Mouse (Mus musculus) frontal cortex, adult (tissue): ENCODE results near the gene Duoxa2.
"Not testable (repeated sequence)": the region's sequence is repeated elsewhere in the genome, so short reads cannot be mapped to it uniquely, and the experiment has no call there.

Source experiments
- ATAC-seq: cut with Nextera tagmentation; 2 replicates; pipeline ENCODE4 v1.9.2; 2017; ENCODE audit warnings: mild to moderate bottlenecking, moderate library complexity, mixed read lengths; ENCODE audit not compliant: low TSS enrichment

The Duoxa2 gene

DNA sequence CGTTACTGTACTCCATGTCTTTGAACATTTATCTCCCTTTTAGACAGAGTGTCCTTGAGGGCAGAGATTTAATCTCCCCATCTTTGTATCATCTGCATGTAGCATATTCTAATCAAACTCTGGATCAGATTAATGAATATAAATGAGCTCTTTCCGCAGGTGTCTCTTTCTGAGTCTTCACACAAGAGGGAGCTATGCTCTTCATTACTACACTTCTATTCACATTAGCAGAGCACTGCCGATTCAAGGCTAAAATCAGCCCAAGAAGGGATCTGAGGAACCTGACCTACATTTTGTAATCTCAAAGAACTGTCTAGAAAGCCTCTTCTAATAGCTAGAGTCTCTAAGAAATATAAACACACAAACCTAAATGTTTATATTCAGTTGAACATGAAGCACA is 10.9 kb downstream of the Duoxa2 start:
- ATAC-seq = no peak

GRCm38 (mm10) chr2:122311561-122311960 is 12.9 kb downstream of the Duoxa2 start:
- ATAC-seq = no peak

DNA sequence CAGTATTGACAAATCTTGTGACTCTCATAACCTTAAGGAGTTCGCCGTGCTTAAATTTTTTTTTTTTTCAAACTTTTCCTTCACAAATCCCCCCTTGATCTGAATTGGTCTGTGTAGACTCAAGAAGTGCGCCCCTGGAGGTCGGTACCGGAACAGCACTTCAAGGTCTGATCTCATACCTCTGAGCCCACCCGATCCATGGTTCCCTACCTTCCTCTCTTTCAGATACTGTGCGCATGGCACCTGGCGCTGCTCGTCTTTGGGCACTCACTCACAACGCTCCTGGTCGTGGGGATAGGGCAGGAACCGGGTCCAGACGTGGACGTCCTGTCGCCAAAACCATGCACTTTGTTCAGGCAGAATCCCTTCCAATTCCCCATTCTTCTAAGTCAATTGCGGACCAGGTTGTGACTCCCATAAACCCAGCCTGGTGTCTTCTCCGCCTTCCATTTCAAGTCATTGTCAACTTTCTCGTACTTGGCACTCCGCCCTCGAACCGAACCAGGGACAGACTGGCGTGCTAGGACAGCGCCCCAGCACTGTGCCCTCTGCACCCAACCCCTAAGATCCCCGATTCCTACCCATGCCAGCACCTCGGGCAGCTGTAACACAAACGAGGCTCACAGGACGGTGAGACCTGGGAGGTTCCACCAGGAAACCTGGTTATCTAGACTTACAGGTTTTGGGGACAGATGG is 14.2 kb downstream of the Duoxa2 start:
- peak; percentile 41; the same call in 1 of the 2 replicates for ATAC-seq

DNA sequence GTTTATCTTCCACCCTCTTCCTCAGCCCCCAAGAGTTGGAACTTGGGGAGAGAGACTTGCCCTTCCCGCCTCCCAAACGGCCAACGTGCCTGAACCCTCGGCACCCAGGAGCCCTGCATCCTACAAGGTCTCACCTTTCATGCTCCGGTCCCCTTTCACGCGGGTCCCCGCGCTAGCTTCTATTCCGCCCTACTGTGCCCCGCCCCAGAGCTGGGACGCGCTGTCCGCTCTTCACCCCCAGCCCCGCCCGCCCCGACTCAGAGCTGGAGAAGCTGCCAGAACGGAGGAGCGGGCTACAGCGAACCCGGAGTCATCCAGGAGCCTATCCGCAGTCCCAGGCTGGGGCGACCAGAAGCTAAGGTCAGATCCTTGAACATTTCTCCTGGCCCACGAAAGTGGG is 14.8 kb downstream of the Duoxa2 start, which contains the start of gene Duoxa1:
TSS of gene Duoxa1 (minus strand) at position 195 of the 400 bp plus-strand sequence.
- no peak for ATAC-seq

DNA sequence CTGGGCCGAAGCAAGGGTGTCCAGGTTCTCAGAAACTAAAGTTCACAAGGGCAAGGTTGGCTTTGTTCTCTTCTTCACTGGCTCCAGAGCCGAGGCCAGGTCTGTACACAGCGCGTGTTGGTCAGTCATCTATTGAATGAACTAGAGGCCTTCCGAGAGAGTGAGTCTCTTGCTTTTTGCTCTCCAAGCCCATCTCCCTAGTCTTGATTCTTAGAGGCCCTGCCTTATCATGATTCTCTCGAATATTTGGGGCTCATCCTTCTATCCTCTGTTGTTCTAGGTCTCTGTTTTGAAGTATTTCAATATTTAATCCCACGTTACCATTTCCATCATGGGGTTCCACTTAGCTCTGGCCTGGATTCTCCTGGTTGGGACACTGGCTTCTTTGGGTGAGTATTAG is 16.7 kb downstream of the Duoxa2 start, which contains the start of gene Duox1:
TSS of gene Duox1 (plus strand) at position 301 of the 400 bp plus-strand sequence.
- no peak for ATAC-seq

- ATAC-seq = no peak
Observed at GRCm38 (mm10) chr2:122317384-122317783, 18.7 kb downstream of the Duoxa2 start.

DNA sequence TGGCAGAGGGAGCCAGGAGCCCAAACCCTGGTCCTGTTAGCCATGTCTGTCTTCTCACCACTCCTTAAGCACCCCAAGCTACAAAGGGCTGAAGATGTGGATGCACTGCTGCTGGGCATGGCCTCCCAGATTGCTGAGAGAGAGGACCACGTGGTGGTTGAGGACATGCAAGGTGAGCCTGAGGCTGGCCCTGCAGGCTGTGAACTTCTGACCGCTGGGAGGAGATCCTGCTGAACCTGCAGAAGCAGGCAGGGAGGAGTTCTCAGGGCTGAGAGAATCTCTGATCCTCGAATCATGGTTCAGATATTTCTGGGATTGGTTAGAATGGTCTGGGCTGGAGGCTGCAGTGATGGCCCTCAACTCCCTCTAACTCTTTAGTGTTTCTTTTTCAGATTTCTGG is 25.3 kb downstream of the Duoxa2 start:
- ATAC-seq = no peak

DNA sequence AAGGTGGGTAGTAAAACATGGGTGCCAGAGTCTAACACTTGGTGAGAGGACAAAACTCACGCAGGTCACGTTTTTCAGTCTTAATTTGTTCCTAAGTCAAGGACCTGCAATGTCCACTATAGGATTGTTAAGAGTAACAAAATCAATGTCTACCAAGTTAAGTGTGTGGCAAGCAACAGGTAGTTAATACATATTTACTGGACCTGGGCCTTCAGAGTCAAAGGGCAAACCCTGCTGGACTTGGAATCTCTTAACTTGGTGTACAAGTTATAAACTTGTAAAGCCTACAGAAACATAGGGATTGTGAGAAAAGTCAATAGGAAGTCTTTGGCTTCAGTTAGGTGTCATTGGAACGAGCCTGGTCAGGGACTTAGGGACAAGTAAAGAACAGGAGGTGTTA is 25.9 kb downstream of the Duoxa2 start:
- ATAC-seq = no peak

DNA sequence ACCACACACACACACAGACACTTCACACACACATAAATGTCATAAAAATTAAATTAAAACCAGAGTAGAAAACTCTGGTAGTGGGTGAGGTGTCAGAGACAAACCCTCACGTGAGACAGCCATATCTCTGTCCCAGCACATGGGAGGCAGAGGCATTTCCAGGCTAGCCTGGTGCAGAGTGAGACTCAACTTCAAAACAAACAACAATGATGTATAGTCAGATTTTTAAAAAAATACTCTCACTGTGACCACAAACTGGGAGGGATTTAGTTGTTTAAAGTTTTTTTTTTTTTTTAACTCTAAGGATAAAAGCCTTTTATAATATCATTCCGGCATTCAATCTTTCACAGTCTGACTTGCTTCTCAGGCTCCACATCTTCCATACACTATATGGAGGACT is 26.7 kb downstream of the Duoxa2 start:
- ATAC-seq = no peak

DNA sequence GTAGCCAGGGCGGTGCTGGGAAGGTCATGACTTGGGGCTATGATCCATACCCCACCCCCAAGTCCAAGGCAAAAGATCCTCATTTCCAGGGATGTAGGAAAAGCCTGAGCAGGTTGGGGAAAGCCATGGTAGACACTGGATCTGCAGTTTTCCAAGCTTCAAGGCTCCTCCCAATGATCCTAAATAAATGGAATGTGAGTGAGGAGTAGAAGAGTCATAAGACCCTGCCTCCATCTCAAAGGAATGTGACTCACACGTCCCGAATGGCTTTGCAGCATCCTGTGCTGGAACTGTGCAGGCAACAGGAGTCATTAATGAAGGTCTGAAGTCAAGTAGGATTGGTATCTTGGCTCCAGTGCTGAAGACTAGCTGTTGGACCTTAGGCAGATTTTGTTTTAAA is 29.3 kb downstream of the Duoxa2 start:
- ATAC-seq = no peak

DNA sequence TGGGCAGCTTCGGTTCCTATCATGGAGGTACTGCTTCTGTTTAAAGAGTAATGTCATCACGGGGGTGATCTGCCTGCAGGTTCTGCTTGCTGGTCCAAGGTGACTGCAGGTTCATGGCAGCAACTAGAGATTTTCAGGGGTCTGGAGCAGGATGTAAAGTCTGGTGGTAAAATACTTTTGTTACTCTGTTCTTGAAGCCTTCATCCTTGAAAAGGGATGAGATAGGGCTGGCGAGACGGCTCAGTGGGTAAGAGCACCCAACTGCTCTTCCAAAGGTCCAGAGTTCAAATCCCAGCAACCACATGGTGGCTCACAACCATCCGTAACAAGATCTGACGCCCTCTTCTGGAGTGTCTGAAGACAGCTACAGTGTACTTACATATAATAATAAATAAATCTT is 31.6 kb downstream of the Duoxa2 start:
- not testable (repeated sequence) for ATAC-seq

GRCm38 (mm10) chr2:122332222-122332621 is 33.5 kb downstream of the Duoxa2 start:
- no peak for ATAC-seq

DNA sequence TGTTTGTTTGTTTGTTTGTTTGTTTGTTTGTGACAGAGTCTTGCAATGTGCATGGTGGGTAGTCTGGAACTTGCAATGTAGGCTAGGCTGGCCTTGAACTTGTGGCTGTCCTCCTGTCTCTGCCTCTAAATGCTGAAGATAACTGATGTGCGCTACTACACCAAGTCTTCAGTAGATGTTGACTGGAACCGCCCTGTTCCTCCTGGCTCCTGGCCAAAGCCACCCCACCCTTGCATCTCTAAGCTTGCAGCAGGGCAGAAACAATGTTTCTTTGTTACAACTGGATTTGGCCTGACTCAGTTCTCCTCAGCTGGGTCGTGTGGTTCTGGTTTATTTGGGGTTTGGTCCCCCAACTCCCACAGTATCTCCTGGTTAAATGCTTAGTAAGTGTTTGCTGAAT is 35.5 kb downstream of the Duoxa2 start:
- no peak for ATAC-seq

DNA sequence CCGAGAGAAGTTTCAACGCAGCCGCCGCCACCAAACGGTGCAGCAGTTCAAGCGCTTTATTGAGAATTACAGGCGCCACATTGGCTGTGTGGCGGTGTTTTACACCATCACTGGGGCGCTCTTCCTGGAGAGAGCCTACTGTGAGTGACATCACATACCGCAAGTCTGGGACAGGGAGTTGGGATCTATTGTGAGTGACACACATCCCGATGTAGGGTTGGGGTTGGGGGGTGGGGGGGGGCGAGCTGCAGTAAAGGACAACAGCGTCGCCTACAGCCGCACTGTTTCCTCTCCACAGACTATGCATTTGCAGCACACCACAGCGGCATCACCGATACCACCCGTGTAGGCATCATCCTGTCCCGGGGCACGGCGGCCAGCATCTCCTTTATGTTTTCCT is 38.6 kb downstream of the Duoxa2 start:
- peak; percentile 62 for ATAC-seq

GRCm38 (mm10) chr2:122345106-122345893 is 46.6 kb downstream of the Duoxa2 start:
- ATAC-seq = 0 out of 2 replicates have a peak, but pooled peaks have one; percentile 8

DNA sequence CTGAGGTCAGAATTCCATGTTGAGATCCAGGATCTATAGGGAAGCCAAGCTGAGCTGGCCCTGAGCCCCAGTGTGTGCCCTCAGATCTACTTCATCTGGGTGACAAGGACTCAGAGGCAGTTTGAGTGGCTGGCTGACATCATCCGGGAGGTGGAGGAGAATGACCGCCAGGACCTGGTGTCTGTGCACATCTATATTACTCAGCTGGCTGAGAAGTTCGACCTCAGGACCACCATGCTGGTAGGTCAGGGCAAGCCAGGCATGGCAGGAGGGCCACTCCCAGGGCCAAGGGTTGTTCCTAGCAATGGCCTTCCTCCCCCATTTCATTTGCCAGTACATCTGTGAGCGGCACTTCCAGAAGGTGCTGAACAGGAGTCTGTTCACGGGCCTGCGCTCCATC is 47.5 kb downstream of the Duoxa2 start:
- not testable (repeated sequence) for ATAC-seq

- no peak for ATAC-seq
Observed at GRCm38 (mm10) chr2:122347257-122347656, 48.6 kb downstream of the Duoxa2 start.

DNA sequence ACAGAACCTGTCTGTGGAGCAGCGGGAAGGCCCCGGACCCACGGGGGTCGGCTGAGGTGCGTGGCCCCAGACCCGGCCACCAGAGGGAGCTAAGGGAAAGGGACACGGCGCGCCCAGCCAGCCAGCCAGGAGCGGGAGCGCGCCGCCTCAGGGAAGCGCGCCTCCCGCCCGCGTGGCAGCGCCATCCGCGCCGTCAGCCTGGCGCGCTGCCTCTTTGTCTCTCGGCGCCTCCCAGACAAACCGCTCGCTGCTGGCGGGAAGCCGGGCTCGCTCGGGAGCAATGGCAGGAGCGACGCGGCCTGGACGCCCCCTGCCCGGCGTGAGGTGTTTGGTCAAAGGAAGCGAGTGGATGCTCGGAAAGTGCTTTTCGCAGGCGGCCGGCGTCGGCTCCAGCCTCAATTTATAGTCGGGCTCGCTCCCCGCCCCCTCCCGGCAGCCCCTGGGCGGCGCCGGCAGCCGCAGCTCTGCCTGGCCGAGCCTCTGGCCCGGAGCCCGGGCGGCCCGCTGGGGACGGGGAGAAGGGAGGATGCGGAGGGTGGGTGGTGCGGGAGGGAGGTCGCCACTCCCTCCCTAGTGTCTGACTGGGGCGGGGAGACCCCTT is 49.9 kb downstream of the Duoxa2 start:
- peak; percentile 66 for ATAC-seq

- peak; percentile 26 for ATAC-seq
Observed at GRCm38 (mm10) chr2:122349136-122349785, 50.6 kb downstream of the Duoxa2 start.

DNA sequence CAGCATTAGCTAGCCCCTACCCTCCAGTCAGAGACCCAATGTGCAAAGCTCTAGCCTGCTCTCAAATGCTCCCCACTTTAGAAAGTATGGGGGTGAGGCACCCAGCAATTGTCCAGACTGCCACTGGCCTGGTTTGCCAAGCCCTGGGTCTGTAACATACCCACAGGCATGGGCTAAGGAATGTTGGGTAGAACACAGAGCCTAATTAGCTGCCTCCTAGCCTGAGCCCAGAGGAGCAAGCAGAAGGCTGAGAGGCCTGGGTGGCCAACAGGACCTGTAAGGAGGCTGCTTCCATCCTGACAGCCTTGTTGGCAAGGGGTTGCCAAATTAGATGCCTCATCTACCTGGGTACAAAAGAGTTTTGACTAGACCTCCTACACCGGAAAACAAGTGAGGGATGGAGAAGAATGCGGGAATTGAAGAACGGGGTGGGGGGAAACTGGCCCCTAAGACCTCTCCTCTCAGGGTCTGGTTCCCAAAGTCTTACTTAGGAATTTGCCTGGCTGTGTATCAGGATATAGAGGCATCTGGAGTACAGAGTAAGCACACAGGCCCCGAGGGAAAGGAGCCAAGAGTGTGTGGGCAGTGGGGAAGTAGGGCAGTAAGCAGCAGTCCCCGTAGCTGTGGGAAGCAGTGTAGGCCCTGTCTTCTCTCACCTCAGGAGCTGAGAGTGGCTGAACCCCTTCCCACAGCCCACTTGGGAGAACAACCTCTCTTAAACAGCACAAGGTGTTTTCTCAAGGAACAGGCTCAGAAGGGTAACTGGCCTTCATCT is 52.6 kb downstream of the Duoxa2 start:
- peak; percentile 59 for ATAC-seq

DNA sequence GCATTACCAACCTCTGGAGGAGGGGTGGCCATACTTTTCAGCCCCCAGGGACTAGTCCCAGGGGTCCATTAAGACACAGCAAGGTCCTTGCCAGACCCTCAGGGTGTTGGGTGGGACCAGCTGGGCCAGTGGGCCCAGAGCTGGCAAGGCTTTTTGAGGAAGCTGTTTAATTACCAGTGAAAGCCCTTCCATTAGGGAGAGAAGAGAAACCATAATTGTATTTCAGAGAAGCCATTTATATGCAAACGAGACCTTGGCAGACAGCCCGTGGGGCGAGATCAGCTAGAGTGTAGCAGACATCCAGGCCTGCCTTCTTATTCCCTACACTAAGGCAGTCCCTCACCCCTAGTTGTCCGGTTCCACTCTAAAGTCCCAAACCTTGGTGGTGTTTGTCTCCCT is 53.2 kb downstream of the Duoxa2 start:
- ATAC-seq = no peak
